Mouse (Mus musculus) cerebellum, adult 2 months (tissue): ENCODE results near the gene Btbd19.

Experiments
- CTCF ChIP-seq: fragments of 200-500 bp; IDR thresholded peaks from 2 replicates; pipeline ENCODE4 v1.5.1; 2011; ENCODE audit warnings: low read depth, mild to moderate bottlenecking, control low read depth, low read length, moderate library complexity, borderline replicate concordance; ENCODE audit not compliant: insufficient read depth
- POLR2A ChIP-seq: fragments of 200-500 bp; IDR thresholded peaks from 2 replicates; pipeline ENCODE4 v1.6.1; 2011; ENCODE audit warnings: low read length, control low read depth, borderline replicate concordance; ENCODE audit not compliant: insufficient read depth

DNA sequence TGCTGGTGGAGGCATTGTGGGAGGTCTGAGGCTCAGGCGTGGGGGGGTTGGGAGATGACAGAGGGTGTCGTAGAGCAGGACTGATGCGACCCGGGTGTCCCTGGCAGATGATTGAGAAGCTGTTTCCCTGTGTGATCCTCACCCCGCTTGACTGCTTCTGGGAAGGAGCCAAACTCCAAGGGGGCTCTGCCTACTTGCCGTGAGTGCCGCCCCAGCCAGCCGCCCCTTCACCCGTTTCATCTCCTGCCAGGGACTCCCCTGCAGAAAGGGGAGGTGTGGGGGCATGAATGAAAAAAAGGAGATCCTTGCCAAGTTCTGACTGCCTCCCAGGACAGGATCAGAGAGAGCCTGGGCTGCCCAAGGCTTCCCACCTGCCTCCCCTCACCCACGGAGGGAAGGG lies 20.4 kb downstream of the Btbd19 start:
- TF ChIP-seq CTCF (no peak), POLR2A (no peak)
